Mouse (Mus musculus): ENCODE results near the gene Nf2. TPM values are rescaled to one million over a fixed set of nuclear protein-coding genes. Genes with fewer than 3 reads are reported as not detected.
"Not testable (repeated sequence)": the region's sequence is repeated elsewhere in the genome, so short reads cannot be mapped to it uniquely, and the experiment has no call there.

The Nf2 gene
- total RNA-seq, 1 experiment from 2014 or later = 80.7 TPM

- no peak for ATAC-seq (replicated peaks in 1 of 2; ENCODE audit: insufficient read depth in 1 of 2, low FRiP score in 2 of 2, low TSS enrichment in 1 of 2, low read depth in 1 of 2, poor library complexity in 2 of 2, severe bottlenecking in 2 of 2)
These were observed 43.2 kb downstream of the Nf2 start for GRCm38 (mm10) chr11:4806031-4806715.

GRCm38 (mm10) chr11:4804921-4805562 lies 44.3 kb downstream of the Nf2 start:
- ATAC-seq (replicated peaks in 1 of 2; ENCODE audit: insufficient read depth in 1 of 2, low FRiP score in 2 of 2, low TSS enrichment in 1 of 2, low read depth in 1 of 2, poor library complexity in 2 of 2, severe bottlenecking in 2 of 2) = no peak

GRCm38 (mm10) chr11:4803951-4804350 lies 45.4 kb downstream of the Nf2 start:
- no peak for ATAC-seq (replicated peaks in 1 of 2; ENCODE audit: insufficient read depth in 1 of 2, low FRiP score in 2 of 2, low TSS enrichment in 1 of 2, low read depth in 1 of 2, poor library complexity in 2 of 2, severe bottlenecking in 2 of 2)

- ATAC-seq (replicated peaks in 1 of 2; ENCODE audit: insufficient read depth in 1 of 2, low FRiP score in 2 of 2, low TSS enrichment in 1 of 2, low read depth in 1 of 2, poor library complexity in 2 of 2, severe bottlenecking in 2 of 2) = no peak
These were observed 45.9 kb downstream of the Nf2 start for GRCm38 (mm10) chr11:4803426-4803825.

- no peak for ATAC-seq (replicated peaks in 1 of 2; ENCODE audit: insufficient read depth in 1 of 2, low FRiP score in 2 of 2, low TSS enrichment in 1 of 2, low read depth in 1 of 2, poor library complexity in 2 of 2, severe bottlenecking in 2 of 2)
These were observed 46.3 kb downstream of the Nf2 start for GRCm38 (mm10) chr11:4803008-4803407.

- ATAC-seq (replicated peaks in 1 of 2; ENCODE audit: insufficient read depth in 1 of 2, low FRiP score in 2 of 2, low TSS enrichment in 1 of 2, low read depth in 1 of 2, poor library complexity in 2 of 2, severe bottlenecking in 2 of 2) = not testable (repeated sequence)
These were observed 46.9 kb downstream of the Nf2 start for GRCm38 (mm10) chr11:4802401-4802800.

GRCm38 (mm10) chr11:4800654-4801053 lies 48.7 kb downstream of the Nf2 start:
- ATAC-seq (replicated peaks in 1 of 2; ENCODE audit: insufficient read depth in 1 of 2, low FRiP score in 2 of 2, low TSS enrichment in 1 of 2, low read depth in 1 of 2, poor library complexity in 2 of 2, severe bottlenecking in 2 of 2) = no peak

- no peak for ATAC-seq (replicated peaks in 1 of 2; ENCODE audit: insufficient read depth in 1 of 2, low FRiP score in 2 of 2, low TSS enrichment in 1 of 2, low read depth in 1 of 2, poor library complexity in 2 of 2, severe bottlenecking in 2 of 2)
These were observed 56.3 kb downstream of the Nf2 start for GRCm38 (mm10) chr11:4793006-4793405.

- ATAC-seq (replicated peaks in 1 of 2; ENCODE audit: insufficient read depth in 1 of 2, low FRiP score in 2 of 2, low TSS enrichment in 1 of 2, low read depth in 1 of 2, poor library complexity in 2 of 2, severe bottlenecking in 2 of 2) = no peak
These were observed 57.8 kb downstream of the Nf2 start for GRCm38 (mm10) chr11:4791549-4791948.

GRCm38 (mm10) chr11:4789691-4790090 lies 59.6 kb downstream of the Nf2 start:
- no peak for ATAC-seq (replicated peaks in 1 of 2; ENCODE audit: insufficient read depth in 1 of 2, low FRiP score in 2 of 2, low TSS enrichment in 1 of 2, low read depth in 1 of 2, poor library complexity in 2 of 2, severe bottlenecking in 2 of 2)

GRCm38 (mm10) chr11:4784629-4785142 lies 64.7 kb downstream of the Nf2 start:
- peak; percentile 39 to 78; a peak in 2 of 4 replicates for ATAC-seq (replicated peaks in 1 of 2; ENCODE audit: insufficient read depth in 1 of 2, low FRiP score in 2 of 2, low TSS enrichment in 1 of 2, low read depth in 1 of 2, poor library complexity in 2 of 2, severe bottlenecking in 2 of 2)

- no peak for ATAC-seq (replicated peaks in 1 of 2; ENCODE audit: insufficient read depth in 1 of 2, low FRiP score in 2 of 2, low TSS enrichment in 1 of 2, low read depth in 1 of 2, poor library complexity in 2 of 2, severe bottlenecking in 2 of 2)
These were observed 66.2 kb downstream of the Nf2 start for GRCm38 (mm10) chr11:4783116-4783515.

GRCm38 (mm10) chr11:4780927-4781326 lies 68.4 kb downstream of the Nf2 start:
- no peak for ATAC-seq (replicated peaks in 1 of 2; ENCODE audit: insufficient read depth in 1 of 2, low FRiP score in 2 of 2, low TSS enrichment in 1 of 2, low read depth in 1 of 2, poor library complexity in 2 of 2, severe bottlenecking in 2 of 2)

GRCm38 (mm10) chr11:4772925-4773324 lies 76.4 kb downstream of the Nf2 start:
- no peak for ATAC-seq (replicated peaks in 1 of 2; ENCODE audit: insufficient read depth in 1 of 2, low FRiP score in 2 of 2, low TSS enrichment in 1 of 2, low read depth in 1 of 2, poor library complexity in 2 of 2, severe bottlenecking in 2 of 2)

- no peak for ATAC-seq (replicated peaks in 1 of 2; ENCODE audit: insufficient read depth in 1 of 2, low FRiP score in 2 of 2, low TSS enrichment in 1 of 2, low read depth in 1 of 2, poor library complexity in 2 of 2, severe bottlenecking in 2 of 2)
These were observed 77.6 kb downstream of the Nf2 start for GRCm38 (mm10) chr11:4771756-4772155.

GRCm38 (mm10) chr11:4769881-4770280 lies 79.5 kb downstream of the Nf2 start:
- no peak for ATAC-seq (replicated peaks in 1 of 2; ENCODE audit: insufficient read depth in 1 of 2, low FRiP score in 2 of 2, low TSS enrichment in 1 of 2, low read depth in 1 of 2, poor library complexity in 2 of 2, severe bottlenecking in 2 of 2)

GRCm38 (mm10) chr11:4769293-4769692 lies 80.0 kb downstream of the Nf2 start:
- ATAC-seq (replicated peaks in 1 of 2; ENCODE audit: insufficient read depth in 1 of 2, low FRiP score in 2 of 2, low TSS enrichment in 1 of 2, low read depth in 1 of 2, poor library complexity in 2 of 2, severe bottlenecking in 2 of 2) = no peak

- ATAC-seq (replicated peaks in 1 of 2; ENCODE audit: insufficient read depth in 1 of 2, low FRiP score in 2 of 2, low TSS enrichment in 1 of 2, low read depth in 1 of 2, poor library complexity in 2 of 2, severe bottlenecking in 2 of 2) = no peak
These were observed 80.9 kb downstream of the Nf2 start for GRCm38 (mm10) chr11:4768399-4768798.

- ATAC-seq (replicated peaks in 1 of 2; ENCODE audit: insufficient read depth in 1 of 2, low FRiP score in 2 of 2, low TSS enrichment in 1 of 2, low read depth in 1 of 2, poor library complexity in 2 of 2, severe bottlenecking in 2 of 2) = no peak
These were observed 84.9 kb downstream of the Nf2 start for GRCm38 (mm10) chr11:4764476-4764875.
